Mouse (Mus musculus) embryo, embryonic 11 days (tissue): Measurements from ENCODE around the gene Alpk1.
A peak's percentile ranks its signal among the peaks of the same experiment; 100 is the strongest.
"Not testable (repeated sequence)": the region's sequence is repeated elsewhere in the genome, so short reads cannot be mapped to it uniquely, and the experiment has no call there.

Experiments
- DNase-seq: peaks from one replicate; pipeline ENCODE4 v3.0.0-alpha.2; 2015

Gene Alpk1

DNA sequence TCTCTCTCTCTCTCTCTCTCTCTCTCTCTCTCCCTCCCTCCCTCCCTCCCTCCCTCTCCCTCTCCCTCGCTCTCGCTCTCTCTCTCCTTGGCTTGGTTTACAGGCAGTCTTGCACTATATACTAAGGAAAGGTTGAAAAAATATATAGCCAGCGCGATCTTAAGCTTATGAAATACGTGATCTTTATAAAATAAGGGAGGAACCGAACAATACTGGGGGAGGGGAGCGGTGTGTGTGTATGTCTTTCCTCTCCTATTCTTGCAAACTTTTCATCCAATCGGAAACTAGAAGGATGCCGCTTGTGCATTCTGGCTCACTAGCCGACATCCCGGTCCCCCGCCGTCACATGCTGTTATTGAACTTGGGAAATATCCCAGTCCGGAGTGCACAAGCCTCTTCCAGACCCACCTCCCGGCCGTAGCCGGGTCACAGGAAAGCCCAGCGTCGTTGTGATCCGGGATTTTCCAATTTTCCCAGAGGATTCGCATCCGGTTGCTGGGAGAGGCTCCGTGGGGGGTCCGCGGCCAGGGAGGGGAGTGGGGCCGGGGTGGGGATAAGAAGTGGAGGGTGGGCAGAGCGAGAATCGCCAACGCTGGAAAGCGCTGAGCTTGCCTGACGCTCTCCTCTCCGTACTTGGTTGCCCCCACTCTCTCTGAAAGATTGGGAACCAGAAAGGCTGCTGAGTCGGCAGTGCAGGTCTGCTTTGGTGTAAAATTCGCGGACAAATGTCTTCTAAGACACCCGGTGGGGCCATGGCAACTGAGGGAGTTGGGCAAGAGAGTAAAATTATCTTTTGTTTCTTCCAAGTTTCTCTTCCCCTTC, 10.1 kb upstream of the Alpk1 start:
- DNase-seq: peak; percentile 76

DNA sequence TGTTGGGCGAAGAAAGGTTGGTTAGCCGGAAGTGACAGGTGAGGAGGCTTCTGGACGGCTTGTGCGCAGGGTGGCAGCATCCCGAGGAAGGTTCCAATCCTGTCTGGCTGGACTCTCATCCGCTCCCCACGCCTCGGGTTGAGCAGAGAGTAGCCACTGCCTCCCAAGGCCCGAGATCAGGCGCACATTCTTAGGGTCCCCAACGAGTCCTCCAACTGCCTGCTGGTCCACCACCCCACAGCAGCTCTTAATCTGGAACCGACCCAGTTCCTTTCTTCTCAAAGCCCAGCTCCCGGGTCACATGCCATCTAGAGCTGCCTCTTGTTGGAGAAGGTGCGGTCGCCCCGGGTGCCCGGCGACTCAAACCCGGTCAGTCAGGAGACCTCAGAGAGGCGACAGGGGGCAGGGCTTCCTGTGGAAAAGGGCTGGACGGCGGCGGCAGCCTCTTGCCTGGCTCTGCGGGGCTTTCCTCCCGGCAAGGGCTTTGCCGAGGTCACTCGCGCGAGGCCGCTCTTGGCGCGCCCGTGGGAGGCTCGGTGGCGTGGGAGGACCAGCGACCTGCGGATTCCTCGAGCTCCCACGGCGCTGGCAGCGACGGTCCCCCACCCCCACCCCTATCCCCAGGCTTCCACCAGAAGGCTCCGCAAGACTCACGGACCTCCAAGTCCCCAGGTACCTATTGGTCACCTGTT, 9.3 kb upstream of the Alpk1 start, which contains the start of gene Tifa:
Gene Tifa, plus strand, starts transcription at position 306 of the 692 bp plus-strand sequence.
- peak; percentile 71 for DNase-seq

DNA sequence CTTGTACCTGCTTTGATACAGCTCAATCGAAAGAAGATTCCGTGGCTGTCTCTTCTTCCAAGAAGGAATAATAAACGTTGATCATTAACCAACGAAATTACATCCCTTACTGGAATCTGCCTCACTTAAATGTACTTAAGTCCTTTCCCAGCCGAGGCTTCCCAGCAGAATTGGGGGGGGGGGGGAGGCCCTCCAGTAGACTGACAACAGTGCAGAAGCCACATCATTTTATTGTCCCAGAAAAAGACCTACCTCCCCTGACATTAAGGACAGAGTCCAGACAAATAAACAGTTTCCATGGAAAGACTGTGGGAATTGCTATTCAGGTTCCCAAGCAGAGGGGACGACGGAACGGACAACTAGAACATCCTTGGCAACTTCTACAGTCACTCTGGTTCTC, 8.6 kb upstream of the Alpk1 start:
- no peak for DNase-seq

DNA sequence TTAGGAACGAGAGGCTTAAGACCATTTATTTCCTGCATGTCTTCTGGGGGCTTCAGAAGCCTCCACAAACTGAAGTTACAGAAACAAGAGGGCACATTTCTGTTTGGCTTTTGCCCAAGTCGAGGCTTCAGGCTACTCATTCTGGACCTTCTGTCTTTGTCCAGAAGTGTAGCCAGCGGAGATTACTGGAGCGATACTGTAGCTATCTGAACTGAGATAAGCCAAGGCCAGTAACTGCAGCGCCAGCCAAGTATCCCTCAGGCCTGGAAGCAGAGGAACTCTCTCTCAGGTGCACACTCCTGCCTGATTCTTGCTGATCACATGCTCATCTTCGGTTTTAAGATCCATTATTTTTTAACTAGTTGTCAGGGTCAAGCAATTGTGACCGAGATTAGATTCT, 7.7 kb upstream of the Alpk1 start:
- no peak for DNase-seq

DNA sequence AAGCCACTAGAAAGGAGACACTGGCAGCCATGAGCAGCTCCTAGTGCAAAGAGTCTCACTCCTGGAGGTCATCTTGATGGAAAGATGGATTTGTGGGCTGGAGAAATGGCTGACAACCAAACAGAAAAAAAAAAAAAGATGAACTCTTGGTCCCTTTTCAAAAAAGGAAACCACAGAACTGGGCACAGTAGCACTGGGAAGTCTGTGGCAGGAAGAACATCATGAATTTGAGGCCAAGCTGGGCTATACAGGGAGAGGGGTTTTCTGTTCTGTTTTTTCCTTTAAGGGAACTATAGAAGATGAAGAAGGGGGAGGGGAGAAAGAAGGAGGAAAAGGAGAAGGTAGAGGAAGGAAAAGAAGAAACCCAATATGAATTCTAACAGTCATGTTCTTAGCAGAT, 6.7 kb upstream of the Alpk1 start:
- no peak for DNase-seq

DNA sequence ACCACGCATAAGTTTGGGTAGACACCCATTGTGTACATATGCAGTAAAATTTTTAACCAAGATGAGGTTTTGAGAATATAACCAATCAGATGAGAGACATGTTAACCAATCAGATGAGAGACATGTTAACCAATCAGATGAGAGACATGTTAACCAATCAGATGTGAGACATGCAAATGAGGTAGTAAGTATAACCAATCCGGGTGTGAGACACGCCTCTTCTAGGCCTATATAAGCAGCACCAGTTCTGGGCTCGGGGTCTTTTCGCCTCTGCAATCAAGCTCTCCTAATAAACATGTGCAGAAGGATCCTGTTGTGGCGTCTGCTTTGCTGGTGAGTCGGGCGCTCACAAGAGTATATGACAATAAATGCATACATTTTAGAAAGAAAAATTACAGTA, 3.4 kb upstream of the Alpk1 start:
- not testable (repeated sequence) for DNase-seq

DNA sequence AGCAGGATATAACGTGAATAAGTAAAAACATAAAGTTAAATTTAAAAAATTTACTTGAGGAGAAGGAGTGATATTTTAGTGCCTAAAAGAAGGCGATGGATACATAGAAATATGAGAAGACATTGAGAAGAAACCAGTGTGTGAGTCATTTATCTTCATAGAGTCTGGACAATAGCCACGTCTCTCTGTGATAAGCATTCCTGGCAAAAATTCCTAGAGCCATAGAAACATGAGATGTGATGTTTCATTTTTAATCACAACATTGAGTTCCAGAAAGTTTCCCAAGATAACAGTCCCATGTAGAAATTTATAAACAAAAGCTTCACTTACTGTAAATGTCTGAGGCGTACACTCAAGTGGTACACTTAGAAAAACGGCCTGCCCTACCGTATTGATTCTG, 2.6 kb upstream of the Alpk1 start:
- DNase-seq: no peak

DNA sequence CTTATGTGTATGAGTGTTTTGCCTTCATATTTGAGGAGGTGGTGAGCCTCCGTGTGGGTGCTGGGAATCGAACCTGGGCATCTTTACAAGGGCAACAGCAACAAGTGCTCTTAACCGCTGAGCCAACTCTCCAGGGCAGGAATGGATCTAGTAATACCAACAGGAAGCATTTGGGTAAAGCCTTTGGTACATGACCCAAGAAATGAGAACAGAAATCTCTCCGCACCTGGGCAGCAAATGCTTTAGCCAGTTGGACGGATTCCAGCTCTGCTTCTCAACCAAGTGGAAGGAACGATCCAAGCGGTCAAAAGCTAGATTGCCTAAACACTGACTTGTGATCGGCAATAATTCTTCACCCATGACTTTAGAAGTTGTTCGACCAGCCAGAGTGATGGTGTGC, 594 bp upstream of the Alpk1 start:
- no peak for DNase-seq

DNA sequence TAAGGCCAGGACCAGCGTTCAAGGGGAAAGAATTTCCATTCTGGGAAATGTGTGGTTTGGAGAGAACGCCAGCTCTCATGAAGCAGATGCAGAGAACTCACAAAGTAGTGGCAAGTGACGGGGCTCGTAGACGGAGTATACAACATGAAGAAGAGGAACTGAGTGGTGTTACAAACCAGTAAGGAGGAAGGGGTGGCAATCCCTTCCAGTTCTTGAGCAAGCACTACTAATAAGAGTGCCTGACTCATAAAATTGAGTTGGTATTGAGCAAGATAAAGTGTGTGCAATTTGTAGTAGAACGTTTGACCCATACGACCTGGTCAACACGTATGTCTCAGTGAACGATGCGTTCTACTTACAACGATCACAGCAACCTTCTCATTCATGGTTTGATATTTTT, 11.2 kb downstream of the Alpk1 start:
- DNase-seq: no peak

DNA sequence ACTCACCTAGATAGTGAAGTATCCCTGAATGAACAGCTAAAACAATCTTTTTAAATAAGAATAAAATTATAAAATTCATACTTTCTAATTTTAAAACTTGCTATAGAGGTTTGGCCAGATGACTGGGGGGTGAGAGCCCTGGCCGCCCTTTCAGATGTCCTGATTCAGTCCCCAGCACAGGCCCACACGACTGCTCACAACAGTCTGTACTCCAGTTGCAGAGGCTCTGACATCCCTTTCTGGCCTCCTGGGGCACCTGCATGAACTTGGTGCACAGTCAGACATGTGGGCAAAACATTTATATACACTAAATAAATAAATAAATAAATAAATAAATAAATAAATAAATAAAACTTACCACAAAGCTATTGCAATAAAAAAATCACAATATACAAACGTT, 14.4 kb downstream of the Alpk1 start:
- no peak for DNase-seq

DNA sequence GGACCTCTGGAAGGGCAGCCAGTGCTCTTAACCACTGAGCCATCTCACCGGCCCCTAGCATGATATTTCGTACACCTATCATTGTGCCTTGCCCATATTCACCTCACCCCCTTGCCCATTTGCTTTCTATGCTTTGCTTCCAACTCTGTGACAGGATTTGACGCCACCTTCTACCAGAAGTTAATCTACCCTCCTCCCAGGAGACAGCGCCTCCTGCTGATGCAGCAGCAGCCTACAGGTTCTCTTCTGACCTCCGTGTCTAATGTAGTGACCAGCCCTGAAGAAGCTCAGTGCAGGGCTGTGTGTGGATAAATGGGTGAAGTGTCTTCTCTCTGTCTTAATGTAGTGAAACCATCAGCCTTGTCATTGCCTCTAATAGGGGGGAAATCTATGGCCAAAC, 15.8 kb downstream of the Alpk1 start:
- DNase-seq: no peak

DNA sequence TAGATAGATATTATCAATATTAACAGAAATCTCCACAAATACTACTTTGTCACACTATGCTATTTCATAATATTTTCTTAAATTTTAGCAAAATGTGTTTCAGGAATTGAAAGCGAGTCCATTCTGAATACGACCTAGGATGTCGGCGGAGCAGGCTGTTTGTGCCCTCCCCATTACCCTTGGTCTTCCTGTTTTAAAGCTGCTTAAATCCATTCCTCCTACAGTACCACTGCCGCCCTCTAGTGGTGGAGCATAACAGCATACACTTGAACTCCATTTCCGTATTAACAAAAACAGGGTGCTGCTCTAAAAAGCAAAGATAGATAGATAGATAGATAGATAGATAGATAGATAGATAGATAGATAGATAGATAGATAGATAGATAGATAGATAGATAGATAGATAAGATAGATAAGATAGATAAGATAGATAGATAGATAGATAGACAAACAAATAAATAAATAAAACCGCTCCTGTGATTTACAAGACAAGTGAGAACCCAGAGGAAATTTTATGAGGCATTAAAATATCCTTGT, 17.2 kb downstream of the Alpk1 start:
- peak; percentile 84 for DNase-seq

DNA sequence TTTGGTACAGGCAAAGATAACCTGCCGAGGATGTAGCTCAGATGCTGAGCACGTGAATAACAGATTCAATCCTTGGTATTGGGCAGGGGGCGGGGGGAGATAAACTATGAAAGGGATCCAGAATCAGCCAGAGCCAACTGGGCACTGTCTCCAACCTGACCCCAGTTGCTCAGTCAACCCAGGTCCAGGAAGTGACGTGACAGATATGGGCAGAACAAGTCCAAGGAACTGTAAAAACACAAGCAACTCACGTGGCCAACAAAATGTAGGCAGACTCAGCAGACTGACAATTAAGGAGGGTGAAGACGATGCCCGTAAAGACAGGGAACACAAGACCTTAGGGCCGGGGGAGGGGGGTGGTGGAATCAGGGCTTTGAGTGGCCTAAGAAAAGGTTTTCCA, 17.9 kb downstream of the Alpk1 start:
- DNase-seq: no peak

DNA sequence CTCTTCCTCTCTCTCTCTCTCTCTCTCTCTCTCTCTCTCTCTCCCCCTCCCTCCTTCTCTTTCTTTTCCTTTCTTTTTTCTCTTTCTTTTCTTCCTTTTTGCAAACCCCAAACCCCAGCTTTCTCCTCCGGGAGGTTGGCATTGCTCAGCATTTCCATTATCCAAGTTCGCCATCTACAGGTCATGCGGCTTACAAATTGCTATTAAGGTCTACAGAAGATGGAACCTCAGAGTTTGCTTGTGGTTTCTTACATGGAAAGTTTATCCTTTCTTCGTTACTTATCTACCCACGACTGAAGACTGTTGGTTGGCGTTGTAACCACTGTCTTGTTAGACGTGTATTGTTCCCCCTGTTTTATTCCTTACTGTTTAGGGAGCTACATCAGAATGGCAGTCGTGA, 21.1 kb downstream of the Alpk1 start:
- DNase-seq: peak; percentile 79

DNA sequence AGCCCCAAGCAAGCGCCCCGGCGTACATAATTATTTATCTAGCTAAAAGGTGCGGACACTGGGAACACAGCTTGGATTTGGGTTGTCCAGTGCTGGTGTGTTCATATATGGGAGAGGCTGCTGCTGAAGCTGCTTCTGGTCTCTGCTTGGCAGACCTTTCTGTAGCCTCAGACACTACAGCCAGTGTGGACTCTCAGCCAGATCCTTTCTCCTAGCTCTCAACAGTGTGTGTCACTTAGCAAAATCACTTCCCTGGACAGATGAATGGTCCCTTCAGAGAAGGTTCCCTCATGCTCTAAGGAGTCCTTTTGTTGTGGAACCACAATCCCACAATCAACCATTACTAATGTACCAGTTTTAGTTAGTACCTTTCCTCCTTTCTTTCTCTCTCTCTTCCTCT, 21.5 kb downstream of the Alpk1 start:
- DNase-seq: no peak

DNA sequence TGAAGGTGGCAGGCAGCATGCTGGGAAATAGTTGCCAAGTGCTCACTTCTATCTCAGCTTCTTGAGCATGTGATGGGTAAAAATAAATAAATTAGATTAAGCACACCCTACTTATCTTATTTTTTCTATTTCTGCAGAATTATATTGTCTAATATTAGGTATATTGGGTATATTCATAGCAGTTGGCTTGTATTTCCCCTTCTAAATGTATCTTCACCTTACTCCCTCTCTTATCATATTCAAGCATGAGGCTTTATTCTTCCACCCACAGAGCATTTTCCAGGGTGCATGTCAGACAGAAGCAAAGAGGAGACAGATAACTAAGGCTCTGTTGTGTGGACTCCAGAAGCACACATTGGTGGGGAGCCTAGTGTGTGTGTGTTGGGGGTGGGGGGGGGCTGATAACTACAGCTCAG, 22.4 kb downstream of the Alpk1 start:
- DNase-seq: no peak

DNA sequence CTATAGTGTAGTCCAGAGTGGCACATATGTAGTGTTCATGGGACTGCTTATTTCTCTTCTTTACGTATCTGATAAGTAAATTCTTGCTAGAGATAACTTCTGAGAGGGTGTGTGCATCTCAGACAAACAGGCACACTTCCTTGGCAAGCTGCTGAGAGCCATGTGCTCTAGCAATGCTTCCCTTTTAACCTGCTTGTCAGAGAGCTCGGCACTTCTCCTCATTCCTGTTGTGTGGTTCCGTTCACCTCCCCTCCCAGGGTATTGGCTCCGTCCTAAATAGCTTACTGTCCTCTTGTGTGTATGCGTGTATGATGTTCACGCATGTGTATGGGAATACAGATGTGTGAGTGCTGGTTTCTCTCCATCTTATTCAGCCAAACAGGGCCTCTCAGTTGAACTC, 23.9 kb downstream of the Alpk1 start:
- DNase-seq: no peak

DNA sequence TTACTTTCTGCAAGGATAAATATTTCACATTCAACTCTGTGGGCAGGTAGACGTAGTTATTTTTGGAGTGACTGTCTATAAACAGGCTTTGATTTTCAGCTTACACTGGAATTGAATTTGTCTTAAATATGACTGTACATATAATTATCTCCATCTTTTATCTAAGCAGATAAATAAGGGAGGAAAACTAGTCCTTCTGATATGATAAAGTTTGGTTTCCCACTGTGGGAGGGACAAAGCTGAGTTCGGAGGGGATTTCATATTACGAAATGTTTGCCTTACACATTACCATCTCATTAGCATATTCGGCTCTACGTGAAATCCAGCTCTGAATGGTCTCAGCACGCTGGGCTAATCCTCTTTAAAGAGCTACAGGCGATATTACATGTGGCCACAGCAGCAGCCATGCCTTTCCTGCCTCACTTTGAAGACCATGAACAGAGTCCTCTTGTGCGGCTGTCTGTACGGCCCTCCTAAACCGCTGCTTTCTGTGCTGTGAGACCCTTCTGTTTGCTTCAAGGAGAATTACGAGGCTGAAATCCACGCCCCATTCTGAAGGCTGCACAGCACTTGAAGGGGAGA, 30.3 kb downstream of the Alpk1 start:
- peak; percentile 58 for DNase-seq

DNA sequence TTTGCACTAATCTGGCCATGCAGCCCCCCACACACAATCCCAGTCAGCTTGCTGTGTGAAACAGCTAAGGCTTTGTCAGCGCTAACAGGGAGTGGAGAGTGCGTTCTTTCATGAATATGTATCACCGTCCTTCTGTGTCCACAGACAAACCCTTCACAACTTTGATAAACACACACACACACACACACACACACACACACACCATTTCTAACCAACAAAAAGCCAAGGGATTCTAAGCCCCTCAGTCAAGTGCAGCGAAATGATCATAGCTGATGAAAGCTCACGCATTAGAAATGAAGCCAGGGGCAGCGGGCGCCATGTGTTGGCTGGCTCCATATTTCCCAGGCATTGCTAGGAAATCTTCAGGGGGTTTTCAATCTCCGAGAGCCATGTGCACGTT, 31.1 kb downstream of the Alpk1 start:
- peak; percentile 71 for DNase-seq

DNA sequence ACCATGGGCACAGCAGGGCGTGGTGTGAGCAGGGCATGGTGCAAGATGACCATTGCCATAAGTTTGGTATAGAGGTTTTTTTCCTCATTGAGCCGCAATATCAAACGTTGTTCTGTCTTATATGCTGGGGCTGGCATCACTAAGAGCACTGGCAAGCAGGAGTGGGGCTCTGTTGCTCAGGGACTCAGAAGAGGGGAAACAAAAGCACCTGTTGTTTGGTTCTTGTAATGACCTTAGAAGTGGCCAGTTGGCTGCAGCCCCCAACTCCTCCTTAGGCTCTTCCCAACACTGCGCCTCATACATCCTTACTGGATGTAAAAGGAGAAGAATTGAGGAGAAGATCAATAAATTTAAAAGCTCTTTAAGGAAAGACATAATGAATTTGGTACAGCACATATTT, 31.7 kb downstream of the Alpk1 start:
- no peak for DNase-seq

DNA sequence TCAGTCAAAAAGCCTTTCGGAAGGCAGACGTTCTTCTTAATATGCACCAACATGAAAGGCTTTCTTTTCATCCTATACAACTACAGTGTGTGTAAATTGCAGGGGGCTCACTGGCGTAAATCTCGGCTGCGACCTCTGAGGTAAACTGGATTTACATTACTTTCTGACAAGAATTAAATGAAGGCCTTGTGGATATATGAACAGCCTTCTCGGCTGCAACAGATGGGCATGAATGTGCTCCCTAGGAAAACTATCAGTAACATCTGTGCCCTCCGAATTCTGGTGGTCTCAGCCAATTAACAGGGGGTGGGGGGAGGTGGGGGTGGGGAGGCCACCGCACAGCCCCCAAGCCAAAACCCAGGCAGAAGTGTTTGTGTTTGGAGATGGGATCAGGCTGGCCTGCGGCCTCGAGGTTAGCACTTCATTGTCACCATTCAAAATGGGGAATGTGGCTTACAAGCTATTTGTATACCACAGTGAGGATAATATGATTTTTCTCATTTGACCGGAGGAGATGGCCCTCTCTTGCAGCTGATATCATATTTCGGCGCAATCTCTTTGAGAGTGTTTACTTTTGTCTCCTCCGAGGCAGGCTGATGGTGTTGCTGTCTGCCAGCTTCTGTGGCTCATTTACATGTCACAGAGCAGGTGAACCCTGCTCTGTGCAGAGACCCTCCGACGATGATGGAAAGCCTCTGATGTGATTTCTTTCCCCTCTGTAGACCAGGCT, 34.3 kb downstream of the Alpk1 start:
- DNase-seq: peak; percentile 53

DNA sequence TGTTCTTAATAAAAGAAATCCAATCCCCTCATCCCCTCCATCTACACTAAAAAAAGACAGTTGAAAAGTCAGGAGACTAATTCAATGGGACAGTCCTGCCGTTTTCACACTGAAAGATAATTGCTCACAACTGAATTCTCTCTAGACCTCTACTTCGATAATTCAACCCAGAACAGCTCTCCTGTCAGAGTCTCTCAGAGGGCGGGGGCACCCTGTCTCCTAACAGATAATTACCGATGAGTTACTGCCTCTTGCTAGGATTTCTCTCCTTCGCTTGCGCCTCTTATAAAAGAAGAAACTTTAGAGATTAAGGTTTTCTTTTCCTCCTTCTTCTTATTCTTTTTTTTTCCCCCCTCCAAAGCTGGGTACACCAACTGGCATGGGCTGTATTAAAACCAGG, 34.8 kb downstream of the Alpk1 start:
- DNase-seq: peak; percentile 66
